Mouse (Mus musculus): ENCODE measurements around the gene Paxbp1. TPM values are rescaled to one million over a fixed set of nuclear protein-coding genes. Genes with fewer than 3 reads are reported as not detected.
"Not testable (repeated sequence)": the region's sequence is repeated elsewhere in the genome, so short reads cannot be mapped to it uniquely, and the experiment has no call there.

Gene Paxbp1
- polyA plus RNA-seq (2016; fragmentation: Nextera tagmentation; extraction: Ambion mirVana): 92.0 and 96.2 TPM in 2 replicates

DNA sequence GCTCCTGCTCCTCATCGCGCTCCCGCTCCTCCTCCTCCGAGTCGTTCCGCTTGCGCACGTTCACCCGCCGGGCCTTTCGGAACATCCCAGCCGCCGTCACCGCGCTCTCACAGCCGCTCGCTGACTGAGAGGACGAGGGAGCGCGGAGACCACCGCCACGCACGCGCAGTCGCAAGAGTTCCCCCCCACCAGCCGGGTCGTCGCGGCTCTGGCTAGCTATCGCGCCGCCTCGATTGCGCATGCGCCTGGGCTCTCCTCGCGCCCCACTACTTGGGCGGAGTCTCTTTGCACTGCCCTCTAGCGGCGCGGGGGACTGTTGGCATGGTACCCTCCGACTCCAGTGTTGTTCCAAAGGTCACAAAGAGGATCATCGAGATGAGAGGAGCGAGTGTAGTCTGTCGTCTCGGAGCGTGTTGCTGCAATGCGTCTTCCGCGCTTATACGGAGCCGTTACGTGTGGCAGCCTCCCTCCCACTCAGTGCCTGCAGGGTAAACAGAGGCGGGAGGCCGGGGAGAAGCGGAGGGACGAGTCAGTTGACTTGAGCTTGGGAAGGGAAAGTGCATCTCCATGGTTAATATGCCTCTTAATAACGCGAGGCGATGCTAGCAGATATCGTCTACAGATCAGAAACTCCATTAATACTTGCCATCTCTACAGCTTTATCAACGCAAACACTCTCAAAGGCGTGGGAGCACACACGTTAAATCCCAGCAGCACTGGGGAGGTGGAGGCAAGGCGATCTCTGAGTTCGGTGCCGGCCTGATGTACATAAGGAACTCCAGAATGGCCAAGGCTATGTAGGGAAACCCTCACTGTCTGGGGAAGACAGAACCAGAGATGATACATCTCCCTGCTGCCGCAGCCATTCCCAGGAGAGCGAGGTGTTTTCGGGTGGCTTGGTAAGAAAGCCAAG, at the start of gene Paxbp1:
Paxbp1 (minus strand) TSS at position 274 of the 913 bp plus-strand sequence.
- Histone ChIP-seq H3K4me2 (peak within 1 kb of the TSS; percentile 75), H3K27me3 (peaks cover 3% of the 10 kb centered on the region; the same call in 1 of the 2 replicates), H3K9ac (replicated peaks) (peak within 1 kb of the TSS; percentile 91), H3K4me1 (replicated peaks) (peaks cover 6% of the 10 kb centered on the region), H3K36me3 (peaks cover 18% of the 10 kb centered on the region), H3K4me3 (replicated peaks) (peak within 1 kb of the TSS; percentile 97), H3K9me3 (no peaks in the 10 kb centered on the region), H3K27ac (peak within 1 kb of the TSS; percentile 93)
- 2% methylated on average over 68 of the region's 70 CpGs for WGBS
- peak; percentile 96 for ATAC-seq (ENCODE audit: insufficient number of reproducible peaks, insufficient read depth, low FRiP score, low TSS enrichment, low read depth)

DNA sequence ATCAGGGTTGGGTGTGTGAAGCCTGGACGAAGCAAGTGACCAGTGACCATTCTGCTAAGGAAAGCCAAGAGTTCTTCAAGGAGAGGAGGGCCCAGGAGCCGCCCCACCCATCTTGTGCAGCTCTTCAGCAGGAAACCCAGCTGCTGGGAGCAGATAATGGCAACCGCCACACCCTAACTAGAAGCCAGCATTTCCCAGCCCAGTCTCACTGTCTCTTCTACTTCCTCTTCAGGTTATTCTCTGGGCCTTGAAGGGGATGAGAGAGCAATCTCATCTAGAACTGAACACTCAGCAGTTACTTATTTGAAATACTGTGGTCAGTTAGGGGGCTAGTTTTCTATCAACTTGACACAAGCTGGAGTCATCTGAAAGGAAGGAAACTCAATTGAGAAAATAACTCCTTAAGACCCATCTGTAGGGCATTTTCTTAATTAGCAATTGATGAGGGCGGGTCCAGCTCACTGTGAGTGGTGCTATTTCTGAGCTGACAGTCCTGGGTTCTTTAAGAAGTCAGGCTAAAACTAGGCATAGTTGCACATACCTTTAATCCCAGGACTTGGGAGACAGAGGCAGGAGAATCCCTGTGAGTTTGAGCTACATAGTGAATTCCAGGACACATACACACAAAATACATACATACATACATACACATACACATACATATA, 42.4 kb upstream of the Paxbp1 start:
- Histone ChIP-seq H3K4me2 (no peak overlapping the region), H3K36me3 (no peaks in the 10 kb centered on the region), H3K9ac (replicated peaks) (no peak overlapping the region), H3K4me3 (replicated peaks) (no peak overlapping the region), H3K4me1 (replicated peaks) (peaks cover 8% of the 10 kb centered on the region; the same call in 1 of the 2 replicates), H3K27ac (no peak overlapping the region), H3K9me3 (no peaks in the 10 kb centered on the region), H3K27me3 (peaks cover 15% of the 10 kb centered on the region)
- 74% methylated on average over 4 of the region's 4 CpGs for WGBS
- ATAC-seq (ENCODE audit: insufficient number of reproducible peaks, insufficient read depth, low FRiP score, low TSS enrichment, low read depth): no peak

DNA sequence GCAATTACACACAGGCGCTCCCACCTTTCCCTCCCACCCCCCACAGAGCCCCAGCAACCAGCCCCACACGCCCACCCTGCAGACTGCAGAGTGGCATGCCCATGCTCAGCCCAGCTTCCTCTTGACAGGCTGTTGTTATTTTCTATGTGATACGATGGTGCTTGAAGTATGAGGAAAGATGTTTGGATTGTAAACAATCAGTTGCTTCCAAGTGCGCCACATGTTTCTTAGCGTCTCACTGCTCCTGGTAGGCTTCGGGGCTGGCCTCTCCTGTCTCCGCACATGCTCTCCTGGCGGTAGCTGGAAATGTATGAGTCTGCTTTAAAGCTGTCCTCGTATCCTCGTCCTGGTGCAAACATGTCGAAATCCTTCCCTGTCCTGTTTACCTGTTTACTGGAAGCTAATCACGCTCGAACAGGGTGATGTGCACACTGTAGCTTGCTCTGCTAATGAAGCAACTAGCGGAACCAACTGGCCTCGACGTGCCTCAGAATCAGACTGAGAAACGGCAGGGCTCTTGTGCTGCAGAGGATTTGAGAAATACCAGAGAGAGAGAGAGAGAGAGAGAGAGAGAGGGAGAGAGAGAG, 41.0 kb upstream of the Paxbp1 start:
- no peak for ATAC-seq (ENCODE audit: insufficient number of reproducible peaks, insufficient read depth, low FRiP score, low TSS enrichment, low read depth)
- Histone ChIP-seq H3K9me3 (no peaks in the 10 kb centered on the region), H3K27me3 (peaks cover 15% of the 10 kb centered on the region), H3K9ac (replicated peaks) (no peak overlapping the region), H3K4me1 (replicated peaks) (peaks cover 8% of the 10 kb centered on the region; the same call in 1 of the 2 replicates), H3K4me3 (replicated peaks) (no peak overlapping the region), H3K27ac (no peak overlapping the region), H3K36me3 (no peaks in the 10 kb centered on the region), H3K4me2 (no peak overlapping the region)
- 66% methylated on average over 17 of the region's 17 CpGs for WGBS

- H3K4me3 ChIP-seq (replicated peaks): no peak overlapping the region
- H3K27ac ChIP-seq: no peak overlapping the region
- H3K27me3 ChIP-seq: peaks cover 15% of the 10 kb centered on the region
- no peaks in the 10 kb centered on the region for H3K36me3 ChIP-seq
- H3K9me3 ChIP-seq: no peaks in the 10 kb centered on the region
- H3K4me2 ChIP-seq: no peak overlapping the region
- no peak overlapping the region for H3K9ac ChIP-seq (replicated peaks)
- ATAC-seq (ENCODE audit: insufficient number of reproducible peaks, insufficient read depth, low FRiP score, low TSS enrichment, low read depth): no peak
- 83% methylated on average over 21 of the region's 21 CpGs for WGBS
- H3K4me1 ChIP-seq (replicated peaks): peaks cover 8% of the 10 kb centered on the region; the same call in 1 of the 2 replicates
Measured at GRCm38 (mm10) chr16:91084307-91085238, 40.2 kb upstream of the Paxbp1 start.

- peaks cover 15% of the 10 kb centered on the region for H3K27me3 ChIP-seq
- H3K9me3 ChIP-seq: peaks cover 3% of the 10 kb centered on the region
- H3K4me2 ChIP-seq: no peak overlapping the region
- H3K36me3 ChIP-seq: no peaks in the 10 kb centered on the region
- H3K4me1 ChIP-seq (replicated peaks): peaks cover 8% of the 10 kb centered on the region; the same call in 1 of the 2 replicates
- H3K9ac ChIP-seq (replicated peaks): no peak overlapping the region
- WGBS: 84% methylated on average over 4 of the region's 4 CpGs
- H3K27ac ChIP-seq: no peak overlapping the region
- no peak overlapping the region for H3K4me3 ChIP-seq (replicated peaks)
- no peak for ATAC-seq (ENCODE audit: insufficient number of reproducible peaks, insufficient read depth, low FRiP score, low TSS enrichment, low read depth)
Measured at GRCm38 (mm10) chr16:91083002-91083646, 38.8 kb upstream of the Paxbp1 start.

DNA sequence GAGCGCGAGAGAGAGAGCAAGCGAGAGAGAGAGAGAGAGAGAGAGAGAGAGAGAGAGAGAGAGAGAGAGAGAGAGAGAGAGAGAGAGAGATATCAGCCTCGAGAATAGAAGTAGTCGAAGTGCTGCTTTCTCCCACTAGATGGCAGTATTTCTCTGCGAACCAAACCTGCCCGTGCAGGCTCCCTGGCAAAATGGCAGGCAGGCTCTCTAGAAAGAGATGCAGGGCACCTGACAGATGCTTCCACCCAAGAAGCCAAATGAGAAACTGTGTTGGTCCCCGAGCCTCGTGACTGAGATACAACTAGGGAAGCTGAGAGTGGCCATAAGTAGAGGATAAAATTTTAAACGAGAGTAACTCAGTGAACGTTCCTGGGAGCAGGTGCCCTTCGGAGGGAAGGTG, 37.2 kb upstream of the Paxbp1 start:
- peaks cover 8% of the 10 kb centered on the region; the same call in 1 of the 2 replicates for H3K4me1 ChIP-seq (replicated peaks)
- ATAC-seq (ENCODE audit: insufficient number of reproducible peaks, insufficient read depth, low FRiP score, low TSS enrichment, low read depth): no peak
- H3K9me3 ChIP-seq: peaks cover 6% of the 10 kb centered on the region
- no peaks in the 10 kb centered on the region for H3K36me3 ChIP-seq
- no peak overlapping the region for H3K4me2 ChIP-seq
- H3K4me3 ChIP-seq (replicated peaks): no peak overlapping the region
- 23% methylated on average over 10 of the region's 12 CpGs for WGBS
- peaks cover 12% of the 10 kb centered on the region for H3K27me3 ChIP-seq
- no peak overlapping the region for H3K27ac ChIP-seq
- no peak overlapping the region for H3K9ac ChIP-seq (replicated peaks)

DNA sequence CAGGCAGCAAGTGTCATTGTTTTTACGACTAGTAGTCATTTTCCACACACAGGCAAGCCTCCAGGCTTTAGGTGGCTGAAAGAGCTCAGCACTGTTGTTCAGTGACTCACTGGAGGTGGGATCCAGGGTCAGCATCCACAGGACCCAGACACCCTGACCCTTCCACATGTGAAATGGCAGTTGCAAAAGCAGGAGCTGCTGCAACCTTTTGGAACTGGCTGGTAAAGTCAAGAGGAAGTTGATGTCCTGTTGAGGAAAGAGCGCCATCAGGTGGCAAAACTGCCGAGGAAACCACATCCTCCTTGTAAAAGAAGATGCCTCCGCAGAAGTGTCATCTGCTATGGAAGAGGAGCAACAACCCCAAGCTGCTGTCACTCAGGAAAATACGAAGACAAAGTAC, 31.8 kb upstream of the Paxbp1 start:
- H3K4me2 ChIP-seq: no peak overlapping the region
- peaks cover under 1% of the 10 kb centered on the region; the same call in 1 of the 2 replicates for H3K27me3 ChIP-seq
- ATAC-seq (ENCODE audit: insufficient number of reproducible peaks, insufficient read depth, low FRiP score, low TSS enrichment, low read depth): no peak
- 74% methylated on average over 5 of the region's 5 CpGs for WGBS
- H3K27ac ChIP-seq: no peak overlapping the region
- H3K9me3 ChIP-seq: peaks cover 6% of the 10 kb centered on the region
- no peak overlapping the region for H3K4me3 ChIP-seq (replicated peaks)
- H3K9ac ChIP-seq (replicated peaks): no peak overlapping the region
- no peaks in the 10 kb centered on the region for H3K4me1 ChIP-seq (replicated peaks)
- no peaks in the 10 kb centered on the region for H3K36me3 ChIP-seq

GRCm38 (mm10) chr16:91075423-91075822, 31.1 kb upstream of the Paxbp1 start:
- WGBS: 82% methylated on average over 8 of the region's 8 CpGs
- not testable (repeated sequence) for H3K4me1 ChIP-seq (replicated peaks); ATAC-seq (ENCODE audit: insufficient number of reproducible peaks, insufficient read depth, low FRiP score, low TSS enrichment, low read depth); H3K4me3 ChIP-seq (replicated peaks); H3K27me3 ChIP-seq; H3K9ac ChIP-seq (replicated peaks); H3K36me3 ChIP-seq; H3K9me3 ChIP-seq; H3K4me2 ChIP-seq; H3K27ac ChIP-seq

DNA sequence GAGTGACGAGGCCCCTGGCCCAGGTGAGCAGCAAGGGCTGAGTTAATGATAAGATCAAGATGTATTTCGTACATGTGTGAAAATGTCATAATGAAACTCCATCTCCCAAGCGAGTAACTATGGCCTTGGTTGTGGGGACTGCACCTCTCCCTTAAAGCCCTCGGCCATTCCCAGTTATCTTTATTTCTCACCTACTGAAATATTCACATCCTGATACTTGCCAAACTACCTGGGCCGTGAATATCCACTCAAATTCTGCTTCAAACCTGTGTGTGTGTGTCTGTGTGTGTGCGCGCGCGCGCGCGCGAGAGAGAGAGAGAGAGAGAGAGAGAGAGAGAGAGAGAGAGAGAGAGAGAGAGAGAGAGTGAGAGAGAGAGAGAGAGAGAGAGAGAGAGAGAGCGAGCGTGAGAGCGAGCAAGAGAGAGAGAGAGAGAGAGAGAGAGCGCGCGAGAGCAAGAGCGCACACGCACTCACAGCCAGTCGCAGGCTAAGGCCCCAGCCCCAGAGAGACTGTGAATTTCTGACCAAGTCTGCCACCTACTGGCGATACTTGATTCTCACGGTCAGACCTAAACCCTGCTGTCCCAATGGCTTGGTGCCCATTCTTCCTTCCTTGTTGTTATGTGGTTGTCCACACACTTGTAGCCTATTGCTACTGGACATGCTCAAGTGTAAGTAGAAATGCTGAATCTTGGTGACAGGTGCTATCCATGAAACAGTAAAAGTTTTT, 29.0 kb upstream of the Paxbp1 start:
- H3K36me3 ChIP-seq: no peaks in the 10 kb centered on the region
- peak; percentile 94 for ATAC-seq (ENCODE audit: insufficient number of reproducible peaks, insufficient read depth, low FRiP score, low TSS enrichment, low read depth)
- 33% methylated on average over 17 of the region's 24 CpGs for WGBS
- H3K9me3 ChIP-seq: peaks cover 5% of the 10 kb centered on the region; the same call in 1 of the 2 replicates
- H3K27ac ChIP-seq: no peak overlapping the region
- H3K27me3 ChIP-seq: peaks cover 14% of the 10 kb centered on the region
- peak overlapping the region; percentile 37 for H3K4me2 ChIP-seq
- no peak overlapping the region for H3K9ac ChIP-seq (replicated peaks)
- H3K4me3 ChIP-seq (replicated peaks): 0 out of 2 replicates have a peak overlapping the region, but pooled peaks have one; percentile 9
- H3K4me1 ChIP-seq (replicated peaks): peaks cover 10% of the 10 kb centered on the region; the same call in 1 of the 2 replicates

Measured in limb, embryonic 12.5 days (tissue).